In the genomic region with DNA sequence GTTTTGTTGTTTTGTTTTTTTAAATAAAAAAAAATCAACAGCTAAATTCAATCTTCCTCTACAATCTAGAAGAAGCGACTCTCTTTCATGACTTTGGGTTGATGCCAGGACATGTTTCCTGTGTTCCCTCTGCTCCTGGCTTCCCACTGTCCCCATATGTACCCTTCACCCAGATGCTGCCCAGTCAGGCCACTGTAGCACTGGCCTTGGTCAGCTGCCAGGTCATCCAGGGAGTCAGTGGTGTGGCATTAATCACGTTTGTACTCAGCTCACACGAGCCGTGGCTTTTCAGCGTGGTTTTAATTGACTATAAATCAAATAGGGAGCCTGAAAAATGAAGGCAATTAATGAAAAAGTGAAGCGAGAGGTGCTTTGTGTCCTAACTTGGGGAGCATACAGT, we compare ENCODE assay signal across 13 mouse cellular contexts.
DNase-seq lines count a peak whose midpoint lies in the region; ATAC-seq lines count a peak whose summit lies in the region.
"Had no signal": no experiment of that assay in that cellular context is flagged by ENCODE, and none has a peak within 500 bp of the region (broad histone marks: within the 10 kb centered on the region; RNA-seq: fewer than 3 reads in every experiment).

No protein-coding gene starts in this region.

- no peak overlapping the region for H3K9ac ChIP-seq in lung, embryonic 16.5 days (ENCODE audit: low read length)
- H3K9ac ChIP-seq: heart, embryonic 15.5 days; liver, embryonic 15.5 days had no signal

- H3K27me3 ChIP-seq in heart, embryonic 10.5 days (ENCODE audit: insufficient read depth, poor library complexity, severe bottlenecking) = no peaks in the 10 kb centered on the region
- no peaks in the 10 kb centered on the region for H3K27me3 ChIP-seq in lung, embryonic 16.5 days (ENCODE audit: control insufficient read depth, insufficient read depth, low read depth, low read length)
- H3K27me3 ChIP-seq: heart, embryonic 15.5 days; liver, embryonic 15.5 days had no signal

- 76% methylated on average over 6 of the region's 6 CpGs for WGBS in heart, embryonic 10.5 days
- 40% methylated on average over 6 of the region's 6 CpGs for WGBS in lung, embryonic 16.5 days

- DNase-seq in heart, adult 18-20 months = peak; percentile 14 to 27
- no peak for DNase-seq in heart, embryonic 10.5 days (ENCODE audit: low spot score)
- no peak for DNase-seq in lung, postnatal 36 days
- DNase-seq in adrenal gland, adult 8-10 months = peak; percentile 29
- DNase-seq in kidney, postnatal 14 days = peak; percentile 60
- DNase-seq in ovary, postnatal 14 days (ENCODE audit: low spot score) = no peak
- DNase-seq: cerebellum, adult 2 months had no signal

- no peaks in the 10 kb centered on the region for H3K9me3 ChIP-seq in heart, embryonic 10.5 days
- no peaks in the 10 kb centered on the region for H3K9me3 ChIP-seq in lung, embryonic 16.5 days (ENCODE audit: control insufficient read depth, low read length)
- H3K9me3 ChIP-seq: heart, embryonic 15.5 days; liver, embryonic 15.5 days had no signal

- no peak overlapping the region for H3K4me2 ChIP-seq in lung, embryonic 16.5 days (ENCODE audit: low read depth, low read length)
- H3K4me2 ChIP-seq: heart, embryonic 15.5 days; liver, embryonic 15.5 days; midbrain, embryonic 11.5 days had no signal

- no peaks in the 10 kb centered on the region for H3K36me3 ChIP-seq in heart, embryonic 10.5 days
- H3K36me3 ChIP-seq in lung, embryonic 16.5 days (ENCODE audit: control insufficient read depth, insufficient read depth, low read length) = no peaks in the 10 kb centered on the region
- H3K36me3 ChIP-seq: heart, embryonic 15.5 days; liver, embryonic 15.5 days had no signal

- H3K4me3 ChIP-seq in heart, embryonic 10.5 days = no peak overlapping the region
- H3K4me3 ChIP-seq in lung, embryonic 16.5 days (ENCODE audit: low read length) = no peak overlapping the region
- H3K4me3 ChIP-seq: heart, embryonic 15.5 days; liver, embryonic 15.5 days had no signal

- peaks cover 2% of the 10 kb centered on the region; the same call in 1 of the 2 replicates for H3K4me1 ChIP-seq in heart, embryonic 10.5 days
- peaks cover 5% of the 10 kb centered on the region for H3K4me1 ChIP-seq in lung, embryonic 16.5 days (replicated peaks; ENCODE audit: control insufficient read depth, insufficient read depth, low read length)
- H3K4me1 ChIP-seq: liver, embryonic 15.5 days had no signal

- ATAC-seq in lung, embryonic 16.5 days (ENCODE audit: low read depth) = peak; percentile 41; the same call in 1 of the 2 replicates
- ATAC-seq in CD4-positive, CD25-positive, alpha-beta regulatory T cell, adult 4 months = no peak
- ATAC-seq: inflammation-experienced regulatory T-cells, adult 6 months had no signal

- H3K27ac ChIP-seq in heart, embryonic 10.5 days = no peak overlapping the region
- H3K27ac ChIP-seq in lung, embryonic 16.5 days (ENCODE audit: low read length) = no peak overlapping the region
- H3K27ac ChIP-seq: heart, embryonic 15.5 days; liver, embryonic 15.5 days had no signal

Comparison
In these comparisons a context has a peak if more than half of its experiments do, and no peak if none do; other contexts are left out.
1. DNase-seq: peak in heart, adult 18-20 months (2 of 2), adrenal gland, adult 8-10 months (single experiment) and kidney, postnatal 14 days (single experiment); none in heart, embryonic 10.5 days (single experiment), lung, postnatal 36 days (single experiment) and ovary, postnatal 14 days (single experiment).